Mouse (Mus musculus): Measurements from ENCODE around the gene Mfsd14a.

DNA sequence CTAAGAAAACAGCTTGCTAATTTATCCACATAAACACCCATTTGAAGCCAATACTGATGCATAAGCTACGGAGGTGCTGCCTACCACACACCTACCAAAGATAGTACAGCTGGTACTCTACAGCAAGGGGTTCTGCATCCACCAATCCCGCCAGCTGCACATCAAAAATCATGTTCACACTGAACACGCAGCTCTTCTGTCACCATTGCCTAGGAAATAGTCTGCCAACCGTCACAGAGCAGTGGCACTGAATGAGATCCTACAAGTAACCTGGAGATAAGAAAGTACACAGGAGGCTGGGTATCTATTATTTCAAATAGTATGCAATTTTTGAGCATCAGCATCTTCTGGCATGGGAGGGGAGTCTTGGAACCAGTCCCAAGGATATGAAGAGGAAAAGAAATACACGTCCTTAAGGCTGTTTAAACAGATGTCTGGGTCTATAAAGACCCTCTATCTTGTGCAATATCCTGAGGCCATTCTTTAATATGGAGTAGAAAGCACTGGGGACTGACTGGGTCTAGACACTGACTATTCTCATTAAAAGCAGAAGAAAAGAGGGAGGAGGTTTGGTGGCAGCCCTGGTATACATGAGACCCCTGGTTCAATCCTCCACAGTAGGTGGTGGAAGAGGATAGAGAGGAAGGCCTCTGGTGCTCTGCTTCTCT is 9.1 kb downstream of the Mfsd14a start:
- TF ChIP-seq CTCF (IDR thresholded peaks at IDR 0.05; ENCODE audit: low read depth) (no peak), EP300 (IDR thresholded peaks at IDR 0.05; ENCODE audit: low read depth) (no peak)

Measured in heart, postnatal 0 days (tissue).